Mouse (Mus musculus) liver, postnatal 0 days (tissue): ENCODE measurements at regions not wholly inside any gene's neighbourhood (a gene's known extent, or its start where the extent isn't known, plus 50 kb on each side); places are given as distances from the start of the nearest gene placed in this dataset.

Source experiments
- CTCF ChIP-seq: sonication (generic); IDR thresholded peaks from 2 replicates; pipeline ENCODE4 v1.5.1; 2016; ENCODE audit warnings: antibody characterized with exemption, low read depth
- EP300 ChIP-seq: IDR thresholded peaks from 2 replicates; pipeline ENCODE4 v1.6.1; 2016; ENCODE audit warnings: antibody characterized with exemption, low read depth, mild to moderate bottlenecking

- TF ChIP-seq CTCF (no peak), EP300 (no peak)
Measured at GRCm38 (mm10) chr13:119326877-119327625, 101.3 kb upstream of the Paip1 start.
